Mouse (Mus musculus) midbrain, postnatal 0 days (tissue): ENCODE results near the gene Cep95. TPM values are rescaled to one million over a fixed set of nuclear protein-coding genes. Genes with fewer than 3 reads are reported as not detected.

Experiments used
- ATAC-seq: fragments of 200-750 bp; cut with Nextera tagmentation; 2 replicates; pipeline ENCODE4 v1.8.0; 2017; ENCODE audit warnings: moderate number of reproducible peaks, mild to moderate bottlenecking, moderate TSS enrichment, moderate library complexity; ENCODE audit not compliant: low FRiP score
- DNase-seq: peaks from one replicate; pipeline ENCODE4 v3.0.0-alpha.2; 2015; ENCODE audit warnings: low spot score
- H3K27ac ChIP-seq: fragments of 300-500 bp; sonication (generic); 2 replicates; pipeline ENCODE4 v1.5.1; 2014; ENCODE audit warnings: low read depth, mild to moderate bottlenecking, low read length, mixed read lengths
- H3K27me3 ChIP-seq: fragments of 300-500 bp; sonication (generic); 2 replicates; pipeline ENCODE4 v1.6.1; 2014; ENCODE audit warnings: low read length, control low read depth, mixed read lengths; ENCODE audit not compliant: insufficient read depth
- H3K36me3 ChIP-seq: fragments of 300-500 bp; sonication (generic); 2 replicates; pipeline ENCODE4 v1.6.1; 2014; ENCODE audit warnings: low read length, control low read depth, mixed read lengths; ENCODE audit not compliant: insufficient read depth
- H3K4me1 ChIP-seq: fragments of 300-500 bp; sonication (generic); 2 replicates; pipeline ENCODE4 v1.6.1; 2014; ENCODE audit warnings: mild to moderate bottlenecking, control low read depth, antibody characterized with exemption, low read length, mixed read lengths; ENCODE audit not compliant: insufficient read depth
- H3K4me2 ChIP-seq: fragments of 300-500 bp; sonication (generic); 2 replicates; pipeline ENCODE4 v1.6.1; 2014; ENCODE audit warnings: low read depth, mild to moderate bottlenecking, low read length, mixed read lengths; ENCODE audit not compliant: poor library complexity, severe bottlenecking
- H3K4me3 ChIP-seq: fragments of 300-500 bp; sonication (generic); 2 replicates; pipeline ENCODE4 v1.5.1; 2014; ENCODE audit warnings: low read depth, mild to moderate bottlenecking, low read length, moderate library complexity
- H3K9ac ChIP-seq: fragments of 300-500 bp; sonication (generic); replicated peaks from 2 replicates; pipeline ENCODE4 v1.6.1; 2014; ENCODE audit warnings: mild to moderate bottlenecking, low read length, moderate library complexity, mixed read lengths; ENCODE audit not compliant: poor library complexity, severe bottlenecking
- H3K9me3 ChIP-seq: fragments of 300-500 bp; sonication (generic); 2 replicates; pipeline ENCODE4 v1.6.1; 2016; ENCODE audit warnings: low read length, control low read depth
- CTCF ChIP-seq: IDR thresholded peaks from 2 replicates; pipeline ENCODE4 v1.5.1; 2016; ENCODE audit warnings: antibody characterized with exemption, mild to moderate bottlenecking
- WGBS: fragments of 180-500 bp; shearing (Covaris S2); extraction: QIAGEN DNeasy Blood & Tissue Kit; methylation state at CpG from one replicate; pipeline ENCODE4 v1.1.7; 2014; 5-methylcytosine and 5-hydroxymethylcytosine counted together
- polyA plus RNA-seq: library from polyadenylated mRNA; unstranded; fragments of >200 nt; fragmentation: Nextera tagmentation; extraction: Ambion mirVana; gene quantifications from 2 replicates; pipeline ENCODE4 v1.2.1, GENCODE M21; 2015
- total RNA-seq: library from RNA; depleted of rRNA; stranded (reverse); fragments of >200 nt; gene quantifications from 2 replicates; pipeline ENCODE4 v1.2.3, GENCODE M21; 2014

Gene Cep95
- total and polyA plus RNA-seq, 2 experiments from 2014 or later = 6.0 to 7.9 TPM

- Histone ChIP-seq H3K4me2 (no peak overlapping the region), H3K36me3 (peaks cover 38% of the 10 kb centered on the region), H3K9me3 (no peaks in the 10 kb centered on the region), H3K27me3 (no peaks in the 10 kb centered on the region), H3K4me3 (no peak overlapping the region), H3K9ac (no peak overlapping the region), H3K4me1 (no peaks in the 10 kb centered on the region), H3K27ac (no peak overlapping the region)
- ATAC-seq (no peak), DNase-seq (no peak)
- 98% methylated on average over 9 of the region's 9 CpGs for WGBS
- peak; percentile 77 for TF ChIP-seq CTCF
Observed at GRCm38 (mm10) chr11:106770195-106770974, 18.7 kb upstream of the Cep95 start.

GRCm38 (mm10) chr11:106773061-106773460 is 16.0 kb upstream of the Cep95 start:
- Histone ChIP-seq H3K36me3 (peaks cover 35% of the 10 kb centered on the region), H3K27me3 (no peaks in the 10 kb centered on the region), H3K4me2 (no peak overlapping the region), H3K9ac (no peak overlapping the region), H3K4me1 (no peaks in the 10 kb centered on the region), H3K9me3 (no peaks in the 10 kb centered on the region), H3K27ac (no peak overlapping the region), H3K4me3 (no peak overlapping the region)
- WGBS = 93% methylated on average over 9 of the region's 9 CpGs
- ATAC-seq (no peak), DNase-seq (no peak)
- no peak for TF ChIP-seq CTCF

- no peaks in the 10 kb centered on the region for H3K27me3 ChIP-seq
- H3K4me2 ChIP-seq = no peak overlapping the region
- no peak for TF ChIP-seq CTCF
- no peaks in the 10 kb centered on the region for H3K4me1 ChIP-seq
- 94% methylated on average over 4 of the region's 4 CpGs for WGBS
- H3K9ac ChIP-seq = no peak overlapping the region
- no peak overlapping the region for H3K4me3 ChIP-seq
- H3K9me3 ChIP-seq = no peaks in the 10 kb centered on the region
- no peak overlapping the region for H3K27ac ChIP-seq
- H3K36me3 ChIP-seq = peaks cover 27% of the 10 kb centered on the region; the same call in 1 of the 2 replicates
- no peak for DNase-seq
- ATAC-seq = no peak
Observed at GRCm38 (mm10) chr11:106776960-106777359, 12.1 kb upstream of the Cep95 start.

GRCm38 (mm10) chr11:106777395-106777794 is 11.7 kb upstream of the Cep95 start:
- Histone ChIP-seq H3K27ac (no peak overlapping the region), H3K36me3 (peaks cover 25% of the 10 kb centered on the region; the same call in 1 of the 2 replicates), H3K9ac (no peak overlapping the region), H3K4me2 (no peak overlapping the region), H3K4me3 (no peak overlapping the region), H3K27me3 (no peaks in the 10 kb centered on the region), H3K4me1 (no peaks in the 10 kb centered on the region), H3K9me3 (no peaks in the 10 kb centered on the region)
- no peak for TF ChIP-seq CTCF
- no peak for DNase-seq
- no peak for ATAC-seq
- 95% methylated on average over 3 of the region's 3 CpGs for WGBS

GRCm38 (mm10) chr11:106778132-106778531 is 10.9 kb upstream of the Cep95 start:
- H3K4me1 ChIP-seq = no peaks in the 10 kb centered on the region
- no peak overlapping the region for H3K4me3 ChIP-seq
- H3K27me3 ChIP-seq = no peaks in the 10 kb centered on the region
- ATAC-seq (no peak), DNase-seq (no peak)
- H3K27ac ChIP-seq = no peak overlapping the region
- no peak overlapping the region for H3K4me2 ChIP-seq
- no peak overlapping the region for H3K9ac ChIP-seq
- WGBS = 91% methylated on average over 7 of the region's 7 CpGs
- no peak for TF ChIP-seq CTCF
- peaks cover 25% of the 10 kb centered on the region for H3K36me3 ChIP-seq
- no peaks in the 10 kb centered on the region for H3K9me3 ChIP-seq

- H3K36me3 ChIP-seq = peaks cover 27% of the 10 kb centered on the region
- peak overlapping the region; percentile 83 for H3K4me2 ChIP-seq
- peak overlapping the region; percentile 74 for H3K9ac ChIP-seq
- H3K9me3 ChIP-seq = no peaks in the 10 kb centered on the region
- DNase-seq (no peak), ATAC-seq (peak; percentile 76)
- peak overlapping the region; percentile 75 for H3K4me3 ChIP-seq
- H3K27me3 ChIP-seq = no peaks in the 10 kb centered on the region
- TF ChIP-seq CTCF = no peak
- H3K27ac ChIP-seq = peak overlapping the region; percentile 83
- no peaks in the 10 kb centered on the region for H3K4me1 ChIP-seq
- WGBS = 3% methylated on average over 39 of the region's 39 CpGs
Observed at GRCm38 (mm10) chr11:106778589-106779387, 10.3 kb upstream of the Cep95 start.
